ENCODE assay signal across 9 mouse cellular contexts in the genomic region with DNA sequence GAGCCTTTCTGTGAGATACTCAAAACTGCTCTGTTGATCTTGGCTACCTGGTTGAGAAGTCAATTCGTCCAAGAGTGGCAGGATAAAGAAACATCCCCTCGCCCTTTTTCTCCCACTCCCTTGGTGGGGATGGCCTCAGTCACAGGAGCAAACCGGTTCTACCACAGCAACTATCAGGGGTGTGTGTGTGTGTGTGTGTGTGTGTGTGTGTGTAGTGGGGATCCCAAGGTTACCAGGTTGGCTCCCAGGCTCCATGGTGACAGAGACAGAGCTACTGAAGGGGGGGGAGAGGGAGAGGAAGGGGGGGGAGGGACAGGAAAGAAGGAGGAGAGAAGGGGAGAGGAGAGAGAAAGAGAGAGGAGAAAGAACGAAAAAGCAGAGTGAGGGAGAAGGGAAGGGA. TPM values are rescaled to one million over a fixed set of nuclear protein-coding genes. Genes with fewer than 3 reads are reported as not detected.
DNase-seq lines count a peak whose midpoint lies in the region; ATAC-seq and TF ChIP-seq lines count a peak whose summit lies in the region.
"Had no signal": no experiment of that assay in that cellular context is flagged by ENCODE, and none has a peak within 500 bp of the region (broad histone marks: within the 10 kb centered on the region; RNA-seq: fewer than 3 reads in every experiment).

No protein-coding gene starts in this region.

- TF ChIP-seq CTCF in heart, adult 2 months (IDR thresholded peaks at IDR 0.05): no peak

- no peaks in the 10 kb centered on the region for H3K36me3 ChIP-seq in heart, embryonic 14.5 days (ENCODE audit: control insufficient read depth, insufficient read depth, low read length)
- H3K36me3 ChIP-seq in heart, adult 2 months (ENCODE audit: control insufficient read depth, insufficient read depth, low read length): no peaks in the 10 kb centered on the region
- no peaks in the 10 kb centered on the region for H3K36me3 ChIP-seq in midbrain, embryonic 11.5 days (ENCODE audit: control insufficient read depth, insufficient read depth, low read length)
- H3K36me3 ChIP-seq: G1E had no signal

- 29% methylated on average over 4 of the region's 4 CpGs for WGBS in heart, embryonic 14.5 days
- WGBS in heart, adult 2 months: 37% methylated on average over 4 of the region's 4 CpGs
- 47% methylated on average over 4 of the region's 4 CpGs for WGBS in midbrain, embryonic 11.5 days

- H3K4me1 ChIP-seq in heart, embryonic 14.5 days (ENCODE audit: control insufficient read depth in 2 of 2, insufficient read depth in 2 of 2, low read length in 2 of 2): peaks cover 9 to 16% of the 10 kb centered on the region in 2 experiments
- peaks cover 3% of the 10 kb centered on the region; the same call in 1 of the 2 replicates for H3K4me1 ChIP-seq in heart, adult 2 months (ENCODE audit: control insufficient read depth, insufficient read depth, low read length)
- peaks cover 15% of the 10 kb centered on the region for H3K4me1 ChIP-seq in midbrain, embryonic 11.5 days (ENCODE audit: control insufficient read depth, insufficient read depth, low read length)

- H3K27ac ChIP-seq in heart, embryonic 14.5 days (replicated peaks in 1 of 2; ENCODE audit: control insufficient read depth in 1 of 2, insufficient read depth in 1 of 2, low read depth in 2 of 2, low read length in 2 of 2): peak overlapping the region; percentile 78 to 85; a peak in 3 of 4 replicates
- H3K27ac ChIP-seq in heart, adult 2 months: no peak overlapping the region; the same call in 1 of the 2 replicates
- H3K27ac ChIP-seq in midbrain, embryonic 11.5 days (ENCODE audit: low read depth, low read length): no peak overlapping the region

- H3K79me2 ChIP-seq in heart, adult 2 months (replicated peaks; ENCODE audit: control insufficient read depth, insufficient read depth, low read length): no peaks in the 10 kb centered on the region

- TF ChIP-seq POLR2A in heart, adult 2 months (IDR thresholded peaks at IDR 0.05; ENCODE audit: insufficient read depth, low read depth, low read length): no peak

- no peak for ATAC-seq in heart, embryonic 14.5 days (ENCODE audit: insufficient number of reproducible peaks, insufficient read depth, low FRiP score, low read depth)
- peak; percentile 41; the same call in 1 of the 2 replicates for ATAC-seq in midbrain, embryonic 11.5 days (ENCODE audit: low FRiP score)
- no peak for ATAC-seq in megakaryocyte-erythroid progenitor cell, adult 5-6 weeks (replicated peaks; ENCODE audit: low FRiP score, low TSS enrichment, poor library complexity, severe bottlenecking)

- intact Hi-C loops in heart, adult 2 months (cut with DNase I): loop anchor here (1.0 to 5.0 kb wide), 3 partner anchors 19 to 75 kb away; a partner anchor contains a TSS
- intact Hi-C loops in left cerebral cortex, postnatal 36 days (cut with DNase I): no loop called here

- H3K9ac ChIP-seq in heart, embryonic 14.5 days (ENCODE audit: low read length): peak overlapping the region; percentile 69; the same call in 1 of the 2 replicates
- H3K9ac ChIP-seq in heart, adult 2 months (ENCODE audit: low read depth, low read length): no peak overlapping the region
- H3K9ac ChIP-seq in midbrain, embryonic 11.5 days (ENCODE audit: low read length): peak overlapping the region; percentile 60

- H3K4me2 ChIP-seq in heart, embryonic 14.5 days (ENCODE audit: low read length): peak overlapping the region; percentile 61
- H3K4me2 ChIP-seq in midbrain, embryonic 11.5 days: peak overlapping the region; percentile 48; the same call in 1 of the 2 replicates

- peaks cover 13% of the 10 kb centered on the region for H3K27me3 ChIP-seq in heart, embryonic 14.5 days (ENCODE audit: control insufficient read depth, insufficient read depth, low read length)
- H3K27me3 ChIP-seq in heart, adult 2 months (ENCODE audit: control insufficient read depth, insufficient read depth, low read length): peaks cover 7% of the 10 kb centered on the region
- H3K27me3 ChIP-seq in midbrain, embryonic 11.5 days (ENCODE audit: control insufficient read depth, insufficient read depth, low read length): peaks cover 22% of the 10 kb centered on the region

- DNase-seq in heart, adult 2 months: no peak
- DNase-seq in ZHBTc4 (ENCODE audit: low read depth, low spot score): peak; percentile 39
- peak; percentile 26 for DNase-seq in heart, postnatal 4 days
- no peak for DNase-seq in midbrain, embryonic 11.5 days (ENCODE audit: low spot score, missing footprints)
- DNase-seq in urinary bladder, postnatal 10 days (ENCODE audit: low spot score): no peak
- DNase-seq in left cerebral cortex, postnatal 36 days (ENCODE audit: low spot score in 2 of 2): no peak

- no peaks in the 10 kb centered on the region for H3K9me3 ChIP-seq in heart, embryonic 14.5 days (ENCODE audit: control insufficient read depth, low read length)
- H3K9me3 ChIP-seq in midbrain, embryonic 11.5 days (ENCODE audit: control insufficient read depth, low read length): no peaks in the 10 kb centered on the region
- H3K9me3 ChIP-seq: G1E had no signal

- H3K4me3 ChIP-seq in heart, embryonic 14.5 days (ENCODE audit: control insufficient read depth in 1 of 2, insufficient read depth in 1 of 2, low read depth in 1 of 2, low read length in 2 of 2): no peak overlapping the region
- no peak overlapping the region; the same call in 1 of the 2 replicates for H3K4me3 ChIP-seq in heart, adult 2 months
- no peak overlapping the region for H3K4me3 ChIP-seq in midbrain, embryonic 11.5 days (ENCODE audit: low read depth, low read length)

- no peak for TF ChIP-seq EP300 in heart, adult 2 months (IDR thresholded peaks at IDR 0.05; ENCODE audit: insufficient read depth, low read depth, low read length)

RNA-seq across cellular contexts. Expression of a gene that starts 4.0 kb away (rescaled TPM):
- polyA plus RNA-seq in heart, embryonic 14.5 days (2014; fragmentation: Nextera tagmentation; extraction: Ambion mirVana): 1.1 and 2.0 TPM in 2 replicates
- total RNA-seq in heart, adult 2 months (2021): not detected
- not detected in 2 replicates for polyA plus RNA-seq in heart, adult 2 months (2012; rRNA removed)
- under 1 TPM; 0.50 TPM for total RNA-seq in heart, postnatal 4 days (2021)
- 1.6 and 2.4 TPM in 2 replicates for polyA plus RNA-seq in midbrain, embryonic 11.5 days (2014; fragmentation: Nextera tagmentation; extraction: Ambion mirVana)
- not detected in 2 replicates for total RNA-seq in megakaryocyte-erythroid progenitor cell, adult 5-6 weeks (2014; fragmentation: Nextera tagmentation)
- not detected in 2 replicates for total RNA-seq in megakaryocyte-erythroid progenitor cell, adult 5-6 weeks (2017)
- total RNA-seq in left cerebral cortex, postnatal 36 days (2021): not detected
- total RNA-seq: G1E had no signal
- polyA plus RNA-seq: G1E had no signal

RNA-seq across cellular contexts. Expression of a gene that starts 19.7 kb away (rescaled TPM):
- 57.7 and 68.5 TPM in 2 replicates for polyA plus RNA-seq in heart, embryonic 14.5 days (2014; fragmentation: Nextera tagmentation; extraction: Ambion mirVana)
- total RNA-seq in heart, adult 2 months (2021): 1 to 10 TPM; 5.9 to 7.7 TPM
- polyA plus RNA-seq in heart, adult 2 months (2012; rRNA removed): 14.2 and 16.5 TPM in 2 replicates
- total RNA-seq in heart, postnatal 4 days (2021): 10 to 100 TPM; 27.5 to 30.6 TPM
- 50.8 and 52.4 TPM in 2 replicates for polyA plus RNA-seq in midbrain, embryonic 11.5 days (2014; fragmentation: Nextera tagmentation; extraction: Ambion mirVana)
- not detected in 2 replicates for total RNA-seq in megakaryocyte-erythroid progenitor cell, adult 5-6 weeks (2014; fragmentation: Nextera tagmentation)
- 0.61 and 0.94 TPM in 2 replicates for total RNA-seq in megakaryocyte-erythroid progenitor cell, adult 5-6 weeks (2017)
- total RNA-seq in left cerebral cortex, postnatal 36 days (2021): 1 to 10 TPM; 4.6 to 6.8 TPM
- polyA plus RNA-seq: G1E had no signal

RNA-seq across cellular contexts. Expression of a gene that starts 59.2 kb away (rescaled TPM):
- polyA plus RNA-seq in heart, embryonic 14.5 days (2014; fragmentation: Nextera tagmentation; extraction: Ambion mirVana): 47.4 and 48.9 TPM in 2 replicates
- 10 to 100 TPM; 29.5 to 40.1 TPM for total RNA-seq in heart, adult 2 months (2021)
- polyA plus RNA-seq in heart, adult 2 months (2012; rRNA removed): 11.1 and 17.6 TPM in 2 replicates
- 10 to 100 TPM; 41.1 to 46.8 TPM for total RNA-seq in heart, postnatal 4 days (2021)
- 54.6 and 55.5 TPM in 2 replicates for polyA plus RNA-seq in midbrain, embryonic 11.5 days (2014; fragmentation: Nextera tagmentation; extraction: Ambion mirVana)
- total RNA-seq in megakaryocyte-erythroid progenitor cell, adult 5-6 weeks (2014; fragmentation: Nextera tagmentation): 12.8 and 27.1 TPM in 2 replicates
- 5.9 and 16.1 TPM in 2 replicates for total RNA-seq in megakaryocyte-erythroid progenitor cell, adult 5-6 weeks (2017)
- total RNA-seq in left cerebral cortex, postnatal 36 days (2021): 10 to 100 TPM; 25.7 to 28.9 TPM

Comparison
In these comparisons a context has a peak if more than half of its experiments do, and no peak if none do; other contexts are left out.
1. H3K27ac ChIP-seq: peak in heart, embryonic 14.5 days (2 of 2); none in heart, adult 2 months (single experiment) and midbrain, embryonic 11.5 days (single experiment).
2. DNase-seq: peak in ZHBTc4 (single experiment) and heart, postnatal 4 days (single experiment); none in heart, adult 2 months (0 of 2), midbrain, embryonic 11.5 days (single experiment), urinary bladder, postnatal 10 days (single experiment) and left cerebral cortex, postnatal 36 days (0 of 2).